Mouse (Mus musculus): ENCODE data around the gene Pip4p1.
"Not testable (repeated sequence)": the region's sequence is repeated elsewhere in the genome, so short reads cannot be mapped to it uniquely, and the experiment has no call there.

DNA sequence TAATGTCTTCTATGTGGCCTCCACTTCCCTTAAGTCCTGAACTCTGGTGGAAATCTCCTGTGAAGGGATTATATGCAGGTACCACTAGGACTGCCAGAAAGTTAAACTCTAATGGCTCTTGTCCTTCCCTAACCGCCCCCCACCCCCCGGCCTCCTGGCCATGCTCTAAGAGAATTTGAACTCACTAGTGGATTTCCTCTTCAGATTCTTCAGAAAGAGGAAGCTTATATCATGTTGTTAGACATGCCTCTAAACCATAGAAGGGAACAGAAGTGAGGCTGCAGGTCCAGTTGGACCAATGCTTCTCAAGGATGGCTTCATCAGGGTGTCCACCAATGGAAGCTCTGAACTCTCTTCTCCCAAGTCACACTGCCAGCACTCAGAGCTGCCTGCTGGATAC, 32.7 kb downstream of the Pip4p1 start:
- not testable (repeated sequence) for TF ChIP-seq FLI1 (IDR thresholded peaks at IDR 0.05; ENCODE audit: low read length); GATA1 (IDR thresholded peaks at IDR 0.05; ENCODE audit: borderline replicate concordance, low read length)
